Mouse (Mus musculus) forebrain, embryonic 14.5 days (tissue): ENCODE measurements at regions not wholly inside any gene's neighbourhood (a gene's known extent, or its start where the extent isn't known, plus 50 kb on each side); places are given as distances from the start of the nearest gene placed in this dataset.

Experiments used
- ATAC-seq: fragments of 200-750 bp; cut with Nextera tagmentation; 2 replicates; pipeline ENCODE4 v1.8.0; 2017; ENCODE audit warnings: mild to moderate bottlenecking, moderate library complexity
- DNase-seq: peaks from one replicate; pipeline ENCODE4 v3.0.0-alpha.2; 2015; ENCODE audit warnings: low spot score
- H3K27ac ChIP-seq: fragments of 300-500 bp; sonication (generic); 2 replicates; pipeline ENCODE4 v1.5.1; 2014; ENCODE audit warnings: low read depth, mild to moderate bottlenecking, control low read depth, low read length, moderate library complexity
- H3K27me3 ChIP-seq: fragments of 300-500 bp; sonication (generic); replicated peaks from 2 replicates; pipeline ENCODE4 v1.6.1; 2014; ENCODE audit warnings: low read length, control low read depth, mixed read lengths; ENCODE audit not compliant: control insufficient read depth, insufficient read depth
- H3K36me3 ChIP-seq: fragments of 300-500 bp; sonication (generic); 2 replicates; pipeline ENCODE4 v1.6.1; 2014; ENCODE audit warnings: low read length, control low read depth; ENCODE audit not compliant: control insufficient read depth, insufficient read depth
- H3K4me1 ChIP-seq: fragments of 300-500 bp; sonication (generic); 2 replicates; pipeline ENCODE4 v1.6.1; 2014; ENCODE audit warnings: antibody characterized with exemption, low read length, control low read depth; ENCODE audit not compliant: control insufficient read depth, insufficient read depth
- H3K4me2 ChIP-seq: fragments of 300-500 bp; sonication (generic); 2 replicates; pipeline ENCODE4 v1.6.1; 2014; ENCODE audit warnings: mild to moderate bottlenecking, control low read depth, low read length
- H3K4me3 ChIP-seq: fragments of 300-500 bp; sonication (generic); 2 replicates; pipeline ENCODE4 v1.5.1; 2014; ENCODE audit warnings: low read depth, low read length, control low read depth
- H3K9ac ChIP-seq: fragments of 300-500 bp; sonication (generic); 2 replicates; pipeline ENCODE4 v1.6.1; 2014; ENCODE audit warnings: mild to moderate bottlenecking, low read length, control low read depth, moderate library complexity
- H3K9me3 ChIP-seq: fragments of 300-500 bp; sonication (generic); replicated peaks from 2 replicates; pipeline ENCODE4 v1.6.1; 2016; ENCODE audit warnings: low read length, control low read depth, mixed read lengths; ENCODE audit not compliant: control insufficient read depth
- WGBS: fragments of 180-500 bp; shearing (Covaris S2); extraction: QIAGEN DNeasy Blood & Tissue Kit; methylation state at CpG from one replicate; pipeline ENCODE4 v1.1.7; 2014; 5-methylcytosine and 5-hydroxymethylcytosine counted together

- Histone ChIP-seq H3K4me2 (no peak overlapping the region), H3K9ac (no peak overlapping the region), H3K4me1 (0 out of 2 replicates have a peak, but pooled peaks cover 1% of the 10 kb centered on the region), H3K36me3 (no peaks in the 10 kb centered on the region), H3K27ac (no peak overlapping the region), H3K27me3 (no peaks in the 10 kb centered on the region), H3K9me3 (no peaks in the 10 kb centered on the region; the same call in 1 of the 2 replicates), H3K4me3 (no peak overlapping the region)
- DNase-seq: no peak
- 84% methylated on average over 3 of the region's 3 CpGs for WGBS
- ATAC-seq: no peak
Observed at GRCm38 (mm10) chr13:110633261-110633781, 238.5 kb downstream of the Plk2 start.

GRCm38 (mm10) chr13:110633899-110634298, 239.1 kb downstream of the Plk2 start:
- no peaks in the 10 kb centered on the region for H3K4me1 ChIP-seq
- no peaks in the 10 kb centered on the region; the same call in 1 of the 2 replicates for H3K9me3 ChIP-seq
- no peak overlapping the region for H3K4me3 ChIP-seq
- no peaks in the 10 kb centered on the region for H3K36me3 ChIP-seq
- H3K27me3 ChIP-seq: no peaks in the 10 kb centered on the region
- DNase-seq (no peak), ATAC-seq (no peak)
- WGBS: 83% methylated on average over 1 of the region's 1 CpGs
- H3K9ac ChIP-seq: no peak overlapping the region
- H3K27ac ChIP-seq: no peak overlapping the region
- H3K4me2 ChIP-seq: no peak overlapping the region

DNA sequence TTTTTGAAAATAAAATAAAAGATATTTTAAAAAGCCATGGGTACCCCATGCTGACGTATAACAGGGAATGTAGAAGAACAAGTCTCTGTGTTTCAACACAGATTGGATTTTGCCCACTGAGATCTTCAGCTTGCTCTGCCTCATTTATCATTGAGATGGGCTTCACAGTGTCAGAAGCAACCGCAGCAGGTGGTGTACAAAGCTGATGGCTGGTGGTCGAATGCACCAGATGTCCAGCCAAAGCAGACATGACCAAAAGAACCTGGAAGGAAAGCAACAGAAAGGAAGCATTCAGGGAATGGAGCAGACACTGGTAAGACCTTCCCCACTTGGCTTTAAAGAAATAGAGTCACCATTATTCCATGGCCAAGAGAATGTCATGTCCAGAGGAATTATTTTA, 247.9 kb downstream of the Plk2 start:
- DNase-seq: no peak
- Histone ChIP-seq H3K9ac (no peak overlapping the region), H3K4me2 (no peak overlapping the region), H3K4me3 (no peak overlapping the region), H3K9me3 (no peaks in the 10 kb centered on the region), H3K27me3 (no peaks in the 10 kb centered on the region), H3K27ac (no peak overlapping the region), H3K4me1 (peaks cover 11% of the 10 kb centered on the region), H3K36me3 (no peaks in the 10 kb centered on the region)
- no peak for ATAC-seq
- 79% methylated on average over 3 of the region's 3 CpGs for WGBS

DNA sequence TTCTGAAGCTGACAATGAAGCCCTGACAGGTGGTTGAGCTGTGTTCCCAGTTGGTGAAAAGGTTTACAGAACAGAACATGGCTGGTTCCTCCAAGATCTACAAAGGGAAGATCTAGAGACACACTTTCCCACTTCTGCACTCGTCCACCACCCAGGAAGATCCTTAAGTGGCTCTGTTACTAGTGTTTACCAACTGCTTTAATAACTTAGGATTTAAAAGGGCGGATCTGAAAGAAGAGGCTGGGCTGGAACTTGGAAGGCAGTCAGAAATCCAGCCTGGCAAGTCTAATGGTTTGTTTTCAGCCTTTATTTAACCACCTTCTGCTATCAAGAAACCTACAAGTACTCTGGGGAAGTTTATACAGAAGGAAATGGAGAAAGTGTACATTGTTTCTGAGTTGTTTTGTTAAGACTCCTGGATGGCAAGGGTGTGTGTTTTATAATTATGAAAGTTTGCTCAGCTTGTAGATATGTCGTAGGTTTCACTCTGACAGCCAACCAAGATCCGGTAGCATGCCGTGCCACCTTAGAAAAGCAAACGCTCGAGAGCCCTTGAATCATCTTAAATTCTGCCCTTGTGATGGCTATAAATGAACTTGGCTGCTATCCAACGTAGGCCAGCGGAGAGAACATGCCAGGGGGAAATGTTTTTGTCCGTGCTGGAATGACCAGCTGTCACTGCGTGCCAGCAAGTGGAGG, 248.5 kb downstream of the Plk2 start:
- H3K4me1 ChIP-seq: peaks cover 11% of the 10 kb centered on the region
- no peak overlapping the region for H3K4me3 ChIP-seq
- H3K9ac ChIP-seq: no peak overlapping the region
- peak overlapping the region; percentile 16 for H3K4me2 ChIP-seq
- no peaks in the 10 kb centered on the region for H3K9me3 ChIP-seq
- no peaks in the 10 kb centered on the region for H3K36me3 ChIP-seq
- H3K27ac ChIP-seq: no peak overlapping the region
- WGBS: 6% methylated on average over 11 of the region's 11 CpGs
- H3K27me3 ChIP-seq: no peaks in the 10 kb centered on the region
- ATAC-seq (peak; percentile 82), DNase-seq (peak; percentile 81)

GRCm38 (mm10) chr13:110643897-110644213, 249.0 kb downstream of the Plk2 start:
- Histone ChIP-seq H3K27me3 (no peaks in the 10 kb centered on the region), H3K9ac (no peak overlapping the region)
- no peak for DNase-seq

GRCm38 (mm10) chr13:110649378-110649777, 254.5 kb downstream of the Plk2 start:
- Histone ChIP-seq H3K4me3 (no peak overlapping the region), H3K27ac (no peak overlapping the region), H3K27me3 (no peaks in the 10 kb centered on the region), H3K9ac (no peak overlapping the region), H3K4me1 (no peaks in the 10 kb centered on the region), H3K9me3 (no peaks in the 10 kb centered on the region), H3K36me3 (no peaks in the 10 kb centered on the region), H3K4me2 (no peak overlapping the region)
- 56% methylated on average over 1 of the region's 1 CpGs for WGBS
- peak; percentile 25; the same call in 1 of the 2 replicates for ATAC-seq
- no peak for DNase-seq

More at GRCm38 (mm10) chr13:110643897-110644213, 249.0 kb downstream of the Plk2 start:
- H3K27ac ChIP-seq: no peak overlapping the region
- no peaks in the 10 kb centered on the region for H3K9me3 ChIP-seq
- 32% methylated on average over 3 of the region's 3 CpGs for WGBS
- H3K4me1 ChIP-seq: peaks cover 11% of the 10 kb centered on the region
- no peak overlapping the region for H3K4me3 ChIP-seq
- no peak; the same call in 1 of the 2 replicates for ATAC-seq
- H3K36me3 ChIP-seq: no peaks in the 10 kb centered on the region
- H3K4me2 ChIP-seq: peak overlapping the region; percentile 16

GRCm38 (mm10) chr13:110649870-110650497, 255.1 kb downstream of the Plk2 start:
- ATAC-seq: peak; percentile 89
- H3K9me3 ChIP-seq: no peaks in the 10 kb centered on the region
- H3K36me3 ChIP-seq: no peaks in the 10 kb centered on the region
- H3K27me3 ChIP-seq: no peaks in the 10 kb centered on the region
- H3K27ac ChIP-seq: peak overlapping the region; percentile 33; the same call in 1 of the 2 replicates
- peak; percentile 94 for DNase-seq
- no peaks in the 10 kb centered on the region for H3K4me1 ChIP-seq
- no peak overlapping the region for H3K4me3 ChIP-seq
- no peak overlapping the region for H3K4me2 ChIP-seq
- 23% methylated on average over 2 of the region's 2 CpGs for WGBS
- H3K9ac ChIP-seq: no peak overlapping the region

DNA sequence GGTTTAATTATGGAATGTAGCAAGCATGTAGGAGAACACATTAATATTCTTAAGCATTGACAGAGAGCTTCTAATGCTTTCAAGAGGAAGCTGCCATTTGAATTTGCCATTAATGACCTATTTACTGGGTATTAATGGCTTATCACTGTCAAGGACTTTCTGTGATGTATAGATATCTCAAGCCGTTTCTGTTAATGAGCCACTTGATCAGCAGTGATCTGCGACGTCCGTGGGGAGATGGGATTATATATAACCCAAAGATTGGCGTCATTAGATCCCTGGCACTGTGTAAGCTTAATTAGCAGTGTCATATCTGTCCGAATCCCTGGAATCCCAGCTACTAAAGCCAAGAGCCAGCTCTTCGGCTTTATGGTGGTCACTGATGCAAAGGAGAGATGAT, 257.4 kb downstream of the Plk2 start:
- no peak for DNase-seq
- Histone ChIP-seq H3K27ac (no peak overlapping the region), H3K9me3 (no peaks in the 10 kb centered on the region), H3K36me3 (no peaks in the 10 kb centered on the region), H3K4me2 (no peak overlapping the region), H3K27me3 (no peaks in the 10 kb centered on the region), H3K9ac (no peak overlapping the region), H3K4me3 (no peak overlapping the region), H3K4me1 (no peaks in the 10 kb centered on the region)
- no peak for ATAC-seq
- WGBS: 33% methylated on average over 7 of the region's 7 CpGs
